Mouse (Mus musculus) forebrain, embryonic 15.5 days (tissue): ENCODE data around the gene Lgr5. TPM values are rescaled to one million over a fixed set of nuclear protein-coding genes. Genes with fewer than 3 reads are reported as not detected.
A peak's percentile ranks its signal among the peaks of the same experiment; 100 is the strongest.

Experiments
- ATAC-seq: fragments of 200-750 bp; cut with Nextera tagmentation; replicated peaks from 2 replicates; pipeline ENCODE4 v1.8.0; 2017; ENCODE audit warnings: mild to moderate bottlenecking, moderate TSS enrichment, moderate library complexity
- H3K27ac ChIP-seq: fragments of 300-500 bp; sonication (generic); replicated peaks from 2 replicates; pipeline ENCODE4 v1.5.1; 2015; ENCODE audit warnings: mild to moderate bottlenecking, inconsistent platforms
- H3K27me3 ChIP-seq: fragments of 300-500 bp; sonication (generic); 2 replicates; pipeline ENCODE4 v1.6.1; 2015; ENCODE audit warnings: inconsistent platforms
- H3K36me3 ChIP-seq: fragments of 300-500 bp; sonication (generic); 2 replicates; pipeline ENCODE4 v1.6.1; 2015; ENCODE audit warnings: mild to moderate bottlenecking, inconsistent platforms
- H3K4me1 ChIP-seq: fragments of 300-500 bp; sonication (generic); 2 replicates; pipeline ENCODE4 v1.6.1; 2015; ENCODE audit warnings: inconsistent platforms
- H3K4me2 ChIP-seq: fragments of 300-500 bp; sonication (generic); replicated peaks from 2 replicates; pipeline ENCODE4 v1.6.1; 2015; ENCODE audit warnings: mild to moderate bottlenecking, inconsistent platforms
- H3K4me3 ChIP-seq: fragments of 300-500 bp; sonication (generic); 2 replicates; pipeline ENCODE4 v1.5.1; 2015; ENCODE audit warnings: mild to moderate bottlenecking, inconsistent platforms
- H3K9ac ChIP-seq: fragments of 300-500 bp; sonication (generic); replicated peaks from 2 replicates; pipeline ENCODE4 v1.6.1; 2015; ENCODE audit warnings: mild to moderate bottlenecking, inconsistent platforms
- H3K9me3 ChIP-seq: fragments of 300-500 bp; sonication (generic); 2 replicates; pipeline ENCODE4 v1.6.1; 2016; ENCODE audit warnings: inconsistent platforms
- WGBS: fragments of 180-500 bp; shearing (Covaris S2); methylation state at CpG from one replicate; pipeline ENCODE4 v1.1.7; 2015; ENCODE audit warnings: mixed read lengths; 5-methylcytosine and 5-hydroxymethylcytosine counted together
- polyA plus RNA-seq: library from polyadenylated mRNA; unstranded; fragments of >200 nt; fragmentation: Nextera tagmentation; extraction: Ambion mirVana; gene quantifications from 2 replicates; pipeline ENCODE4 v1.2.1, GENCODE M21; 2015

The Lgr5 gene
- polyA plus RNA-seq, 1 experiment from 2014 or later: 0.39 TPM

GRCm38 (mm10) chr10:115528892-115529291 is 58.7 kb downstream of the Lgr5 start:
- Histone ChIP-seq H3K27ac (no peak overlapping the region), H3K36me3 (no peaks in the 10 kb centered on the region), H3K4me1 (no peaks in the 10 kb centered on the region), H3K9me3 (no peaks in the 10 kb centered on the region), H3K27me3 (no peaks in the 10 kb centered on the region), H3K4me2 (no peak overlapping the region), H3K4me3 (no peak overlapping the region), H3K9ac (no peak overlapping the region)
- 76% methylated on average over 4 of the region's 4 CpGs for WGBS
- ATAC-seq: no peak

DNA sequence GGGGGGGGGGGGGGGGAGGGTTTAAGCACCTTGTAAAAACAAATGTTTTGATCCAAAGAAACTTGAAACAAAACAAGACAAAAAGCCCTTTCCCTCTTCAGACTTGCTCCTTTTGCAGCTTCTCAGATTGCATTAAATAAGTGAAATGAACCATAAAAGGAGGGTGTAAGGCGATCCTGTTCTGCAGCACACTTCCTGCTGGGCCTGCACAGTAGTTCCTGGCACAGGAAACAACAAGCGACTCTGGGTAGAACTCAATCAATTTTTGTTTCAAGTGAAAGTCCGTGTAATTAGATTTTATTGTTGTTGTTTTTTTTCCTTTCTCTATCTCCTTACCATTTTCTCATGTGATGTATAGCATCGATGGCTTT is 66.5 kb downstream of the Lgr5 start:
- WGBS: 4% methylated on average over 4 of the region's 4 CpGs
- peaks cover 32% of the 10 kb centered on the region for H3K27me3 ChIP-seq
- ATAC-seq: no peak
- no peak overlapping the region for H3K9ac ChIP-seq
- no peaks in the 10 kb centered on the region for H3K9me3 ChIP-seq
- no peaks in the 10 kb centered on the region for H3K36me3 ChIP-seq
- no peak overlapping the region for H3K27ac ChIP-seq
- no peak overlapping the region for H3K4me3 ChIP-seq
- no peaks in the 10 kb centered on the region for H3K4me1 ChIP-seq
- H3K4me2 ChIP-seq: no peak overlapping the region

DNA sequence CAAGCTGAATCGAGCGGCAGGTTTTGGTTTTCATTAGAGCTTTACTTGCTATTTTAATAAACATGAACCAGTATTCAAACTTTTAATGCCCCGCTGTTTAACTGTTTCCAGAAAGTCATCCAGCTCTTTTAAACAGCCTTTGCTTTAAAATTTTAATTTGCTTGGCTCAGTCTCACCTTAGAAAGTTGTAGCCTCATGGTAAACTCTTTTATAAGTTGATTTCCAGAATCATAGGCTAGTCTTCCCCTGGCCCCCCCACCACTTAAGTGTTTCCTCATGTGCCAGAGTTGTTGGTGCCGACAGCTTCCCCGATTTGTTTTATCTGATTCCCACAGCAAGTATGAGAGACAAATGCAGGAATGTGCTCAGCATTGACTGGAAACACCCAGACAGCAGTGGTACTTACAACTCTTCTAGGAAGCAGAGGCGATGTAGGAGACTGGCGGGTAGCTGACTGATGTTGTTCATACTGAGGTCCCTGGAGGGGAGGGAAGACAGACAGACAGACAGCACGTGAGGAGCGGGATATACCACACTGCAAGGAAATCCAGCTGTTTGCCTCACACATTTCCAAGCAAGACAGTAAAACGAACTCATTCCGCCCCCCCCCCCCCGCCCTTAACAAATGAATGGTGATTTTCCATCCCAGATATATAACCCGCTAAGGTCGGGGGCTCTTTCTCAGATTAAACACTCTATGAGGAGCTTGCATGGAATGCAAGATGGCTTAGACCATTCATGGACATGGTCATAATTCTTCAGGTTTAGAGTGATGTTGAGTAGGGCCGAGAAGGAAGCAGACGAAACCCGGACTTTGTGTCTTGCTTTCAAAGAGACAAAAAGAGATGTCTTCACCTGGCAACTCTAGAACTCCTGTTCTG is 67.1 kb downstream of the Lgr5 start:
- H3K27me3 ChIP-seq: peaks cover 32% of the 10 kb centered on the region
- H3K4me1 ChIP-seq: no peaks in the 10 kb centered on the region
- H3K4me2 ChIP-seq: no peak overlapping the region
- no peaks in the 10 kb centered on the region for H3K9me3 ChIP-seq
- H3K36me3 ChIP-seq: no peaks in the 10 kb centered on the region
- H3K4me3 ChIP-seq: no peak overlapping the region
- no peak overlapping the region for H3K27ac ChIP-seq
- 17% methylated on average over 17 of the region's 17 CpGs for WGBS
- no peak overlapping the region for H3K9ac ChIP-seq
- no peak for ATAC-seq

DNA sequence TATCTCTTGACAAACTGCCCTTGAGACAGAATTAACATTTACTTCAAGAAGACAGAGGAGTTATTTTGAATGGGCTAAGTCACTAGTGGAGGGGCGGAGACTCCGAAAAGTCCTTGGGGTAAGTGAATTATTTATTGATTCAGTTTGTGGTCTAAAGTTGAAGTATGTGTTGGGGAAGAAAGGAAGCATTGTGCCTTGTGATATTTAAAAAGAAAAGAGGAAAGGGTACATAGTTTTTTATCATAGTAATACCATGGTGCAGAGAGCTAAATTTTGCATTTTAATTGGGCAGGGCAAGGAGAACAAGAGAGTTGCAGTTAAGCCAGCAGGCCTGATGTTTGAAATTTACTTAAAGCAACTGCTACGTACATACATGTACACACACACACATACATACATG is 68.7 kb downstream of the Lgr5 start:
- H3K9me3 ChIP-seq: no peaks in the 10 kb centered on the region
- peaks cover 32% of the 10 kb centered on the region for H3K27me3 ChIP-seq
- WGBS: 82% methylated on average over 3 of the region's 3 CpGs
- no peak overlapping the region for H3K4me3 ChIP-seq
- H3K4me2 ChIP-seq: no peak overlapping the region
- H3K4me1 ChIP-seq: no peaks in the 10 kb centered on the region
- no peaks in the 10 kb centered on the region for H3K36me3 ChIP-seq
- no peak for ATAC-seq
- H3K9ac ChIP-seq: no peak overlapping the region
- H3K27ac ChIP-seq: no peak overlapping the region

DNA sequence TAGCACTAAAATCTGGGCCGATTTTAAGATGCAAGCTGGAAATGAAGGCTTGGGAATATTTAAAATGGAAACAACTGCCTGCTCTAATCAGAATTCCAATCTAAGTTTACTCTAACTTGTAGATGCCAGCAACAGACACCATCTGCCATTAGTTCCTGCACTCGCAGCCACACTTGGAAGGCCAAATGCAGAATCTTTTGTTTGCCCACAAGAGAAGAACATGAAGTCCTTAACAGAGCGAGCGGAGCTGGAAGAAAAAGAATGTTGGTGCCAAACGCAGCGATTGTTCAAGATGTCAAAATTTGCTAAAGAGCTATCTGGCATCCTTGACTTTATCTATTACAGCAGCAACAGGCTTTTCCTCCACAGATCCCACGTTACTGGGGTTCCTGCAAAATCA is 72.1 kb downstream of the Lgr5 start:
- Histone ChIP-seq H3K9me3 (no peaks in the 10 kb centered on the region), H3K4me3 (no peak overlapping the region), H3K4me2 (no peak overlapping the region), H3K27me3 (peaks cover 23% of the 10 kb centered on the region), H3K4me1 (no peaks in the 10 kb centered on the region), H3K9ac (no peak overlapping the region), H3K27ac (no peak overlapping the region), H3K36me3 (no peaks in the 10 kb centered on the region)
- ATAC-seq: no peak
- 81% methylated on average over 7 of the region's 7 CpGs for WGBS

DNA sequence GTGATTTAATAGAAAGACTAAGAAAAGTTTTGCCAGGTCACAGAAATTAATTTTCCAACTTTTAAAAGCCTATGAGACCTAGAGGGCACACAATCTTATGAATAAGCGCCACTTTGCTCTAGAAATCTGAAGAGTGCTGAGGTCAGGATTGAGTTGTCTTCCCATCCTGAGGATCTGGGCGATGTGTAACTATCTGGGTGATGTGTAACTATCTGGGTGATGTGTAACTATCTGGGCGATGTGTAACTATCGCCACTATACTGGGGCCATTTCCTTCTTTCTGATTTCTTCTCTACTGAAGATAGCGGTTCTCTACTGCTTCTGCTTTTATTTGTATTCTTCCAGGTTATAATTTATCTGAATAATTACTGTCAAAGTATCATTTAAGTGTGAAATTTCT is 76.6 kb downstream of the Lgr5 start:
- H3K9ac ChIP-seq: no peak overlapping the region
- no peak overlapping the region for H3K4me2 ChIP-seq
- no peaks in the 10 kb centered on the region for H3K27me3 ChIP-seq
- no peak overlapping the region for H3K4me3 ChIP-seq
- no peaks in the 10 kb centered on the region for H3K4me1 ChIP-seq
- 90% methylated on average over 5 of the region's 5 CpGs for WGBS
- no peaks in the 10 kb centered on the region for H3K36me3 ChIP-seq
- H3K9me3 ChIP-seq: no peaks in the 10 kb centered on the region
- no peak for ATAC-seq
- no peak overlapping the region for H3K27ac ChIP-seq

DNA sequence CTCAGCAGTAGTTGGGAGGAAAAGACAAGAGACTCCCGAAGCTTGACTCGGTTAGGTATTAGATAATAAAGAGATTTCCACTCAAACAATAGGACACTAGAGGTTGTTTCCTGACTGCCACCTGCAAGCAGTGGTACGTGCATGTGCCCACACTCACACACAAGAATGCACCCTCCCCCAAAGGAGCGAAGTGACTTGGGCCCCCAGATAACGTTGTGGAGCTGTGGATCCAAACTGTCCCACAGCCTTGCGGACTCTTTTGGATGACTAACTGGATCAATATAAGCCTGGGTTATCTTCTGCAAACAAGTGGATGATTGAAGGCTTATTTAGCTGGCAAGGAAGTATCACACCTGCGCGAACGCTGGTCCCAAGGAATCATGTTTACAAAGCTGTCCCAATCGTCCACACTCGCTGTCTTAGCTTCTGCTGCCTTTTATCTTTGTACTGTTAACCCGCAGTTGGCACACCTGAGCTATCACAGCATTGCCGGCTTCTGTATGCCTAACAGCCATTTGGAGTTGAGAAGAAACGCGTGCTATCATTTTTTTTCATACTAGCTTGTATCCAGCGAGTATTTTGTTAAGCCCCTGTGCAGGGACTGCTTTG is 81.8 kb downstream of the Lgr5 start:
- no peaks in the 10 kb centered on the region for H3K27me3 ChIP-seq
- H3K4me2 ChIP-seq: no peak overlapping the region
- H3K9me3 ChIP-seq: no peaks in the 10 kb centered on the region
- WGBS: 93% methylated on average over 16 of the region's 16 CpGs
- ATAC-seq: no peak
- H3K27ac ChIP-seq: no peak overlapping the region
- H3K9ac ChIP-seq: no peak overlapping the region
- no peaks in the 10 kb centered on the region for H3K4me1 ChIP-seq
- H3K36me3 ChIP-seq: no peaks in the 10 kb centered on the region
- H3K4me3 ChIP-seq: no peak overlapping the region

DNA sequence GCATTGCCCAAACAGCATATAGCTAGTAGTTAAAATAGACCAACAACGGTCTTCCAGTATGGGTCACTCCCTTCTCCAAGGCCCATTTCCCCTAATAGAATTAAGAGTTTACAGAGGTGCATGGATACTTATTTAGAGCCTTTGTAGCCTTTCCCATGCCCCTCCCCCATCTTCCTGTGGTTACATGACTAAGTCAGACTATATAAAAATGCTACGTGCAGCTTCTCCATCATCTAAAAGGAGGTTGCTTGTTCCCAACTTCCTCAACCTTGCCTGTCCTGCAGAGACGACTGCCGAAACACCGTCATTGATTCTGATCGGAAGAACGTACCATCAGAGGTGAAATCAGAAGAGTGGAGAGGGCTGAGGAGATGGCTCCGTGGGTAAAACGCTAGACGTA is 82.4 kb downstream of the Lgr5 start:
- WGBS: 92% methylated on average over 10 of the region's 10 CpGs
- Histone ChIP-seq H3K36me3 (no peaks in the 10 kb centered on the region), H3K4me2 (no peak overlapping the region), H3K4me3 (no peak overlapping the region), H3K27ac (no peak overlapping the region), H3K4me1 (no peaks in the 10 kb centered on the region), H3K27me3 (no peaks in the 10 kb centered on the region), H3K9me3 (no peaks in the 10 kb centered on the region), H3K9ac (no peak overlapping the region)
- no peak for ATAC-seq

DNA sequence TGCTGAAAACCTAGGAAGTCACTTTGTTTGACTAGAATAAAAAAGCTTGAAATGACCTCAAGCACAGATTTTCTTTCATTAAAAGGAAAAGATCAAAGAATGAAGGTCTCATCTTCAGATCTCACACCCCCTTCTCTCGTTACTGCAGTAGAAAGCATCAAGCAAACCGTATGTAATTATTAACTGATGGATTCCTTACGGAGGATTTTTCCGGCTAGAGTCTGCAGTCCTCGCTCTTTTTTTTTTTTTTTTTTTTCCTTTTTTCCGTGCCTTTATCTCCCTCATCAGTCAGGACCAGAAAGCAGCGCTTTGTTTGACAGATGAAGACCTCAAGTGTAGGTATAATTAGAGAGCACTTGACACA is 93.8 kb downstream of the Lgr5 start:
- Histone ChIP-seq H3K27me3 (peaks cover 3% of the 10 kb centered on the region; the same call in 1 of the 2 replicates), H3K4me2 (peak overlapping the region; percentile 14; the same call in 1 of the 2 replicates), H3K36me3 (no peaks in the 10 kb centered on the region), H3K27ac (no peak overlapping the region), H3K4me3 (no peak overlapping the region), H3K4me1 (no peaks in the 10 kb centered on the region), H3K9me3 (no peaks in the 10 kb centered on the region), H3K9ac (no peak overlapping the region)
- no peak for ATAC-seq
- WGBS: 13% methylated on average over 7 of the region's 7 CpGs

DNA sequence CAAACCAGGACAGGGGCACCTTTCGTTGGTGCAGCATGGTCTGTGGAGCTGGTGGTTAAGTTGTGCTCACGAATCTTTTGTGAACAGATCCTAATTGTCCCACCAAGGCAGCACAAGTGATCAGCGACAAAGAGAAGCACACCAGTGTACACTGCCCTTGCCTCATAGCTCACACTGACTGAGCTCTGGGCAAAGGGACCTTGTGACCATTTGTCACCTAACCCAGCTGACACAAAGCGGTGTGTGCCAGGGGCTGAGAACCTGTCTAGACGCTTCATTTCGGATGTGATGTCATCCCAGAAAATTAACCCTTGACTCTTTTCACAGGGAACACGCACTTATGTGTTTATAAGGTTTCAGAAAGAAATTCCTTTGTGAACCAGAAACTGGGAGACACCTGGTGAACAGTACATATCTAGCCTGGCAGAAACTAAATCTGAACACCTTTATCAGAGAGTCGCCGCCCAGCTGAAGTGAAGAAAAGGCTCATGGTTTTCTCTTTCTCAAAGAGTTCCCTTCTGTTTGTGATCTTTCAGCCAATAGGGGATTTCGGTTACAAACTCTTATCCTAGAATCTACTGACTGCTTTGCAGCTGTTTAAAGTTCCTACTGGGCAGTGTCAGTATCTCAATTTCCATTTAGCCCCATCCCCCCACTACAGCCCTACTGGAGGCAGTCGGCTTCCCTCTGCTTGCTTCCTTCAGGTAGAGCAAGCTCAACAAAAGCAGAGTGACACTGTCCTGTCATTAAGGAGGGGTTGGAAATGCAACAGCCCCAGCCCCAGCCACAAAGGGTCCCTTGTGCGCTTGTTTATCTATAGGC is 94.4 kb downstream of the Lgr5 start:
- no peaks in the 10 kb centered on the region for H3K9me3 ChIP-seq
- H3K27ac ChIP-seq: no peak overlapping the region
- H3K4me2 ChIP-seq: peak overlapping the region; percentile 14; the same call in 1 of the 2 replicates
- 46% methylated on average over 12 of the region's 12 CpGs for WGBS
- no peak overlapping the region for H3K4me3 ChIP-seq
- H3K4me1 ChIP-seq: no peaks in the 10 kb centered on the region
- ATAC-seq: no peak
- no peaks in the 10 kb centered on the region for H3K36me3 ChIP-seq
- peaks cover 3% of the 10 kb centered on the region; the same call in 1 of the 2 replicates for H3K27me3 ChIP-seq
- no peak overlapping the region for H3K9ac ChIP-seq

DNA sequence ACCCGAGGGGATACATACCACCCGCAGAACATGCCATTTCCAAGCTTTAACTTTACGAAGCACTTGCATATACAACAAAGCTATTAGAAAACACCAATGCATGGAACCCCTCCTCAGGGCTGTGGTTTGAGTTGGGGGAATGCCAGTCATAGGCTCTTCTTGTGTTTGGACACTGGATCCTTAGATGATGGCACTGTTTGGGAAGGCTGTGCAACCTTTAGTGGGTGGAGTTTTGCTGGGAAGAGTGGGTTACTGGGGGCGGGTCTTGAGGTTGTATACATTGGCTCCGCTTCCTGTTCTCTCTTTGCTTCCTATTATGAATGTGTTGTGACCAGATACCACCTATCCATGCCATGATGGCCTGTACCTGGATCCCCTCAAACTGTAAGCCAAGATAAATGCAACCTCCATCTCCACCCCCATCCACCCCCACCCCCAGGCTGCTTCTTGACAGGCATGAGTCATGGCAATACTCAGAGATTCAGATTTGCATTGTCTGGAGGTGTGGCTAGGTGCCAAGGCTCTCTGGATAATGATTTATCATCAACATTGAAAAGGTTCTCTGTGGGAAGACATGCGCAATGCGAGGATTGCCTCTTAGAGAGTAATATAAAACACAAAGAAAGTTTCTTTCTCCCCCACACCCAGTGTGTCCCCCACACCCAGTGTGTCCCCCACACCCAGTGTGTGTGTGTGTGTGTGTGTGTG is 95.6 kb downstream of the Lgr5 start:
- WGBS: 94% methylated on average over 7 of the region's 7 CpGs
- no peak for ATAC-seq
- no peak overlapping the region for H3K4me2 ChIP-seq

GRCm38 (mm10) chr10:115485602-115486001 is 102.0 kb downstream of the Lgr5 start:
- Histone ChIP-seq H3K36me3 (no peaks in the 10 kb centered on the region), H3K27ac (no peak overlapping the region), H3K9ac (no peak overlapping the region), H3K4me1 (no peaks in the 10 kb centered on the region), H3K4me2 (no peak overlapping the region), H3K4me3 (no peak overlapping the region), H3K27me3 (peaks cover 13% of the 10 kb centered on the region), H3K9me3 (no peaks in the 10 kb centered on the region)
- ATAC-seq: no peak
- WGBS: 79% methylated on average over 2 of the region's 2 CpGs

More for the DNA sequence above, 95.6 kb downstream of the Lgr5 start:
- Histone ChIP-seq H3K27me3 (peaks cover 3% of the 10 kb centered on the region; the same call in 1 of the 2 replicates), H3K9ac (no peak overlapping the region), H3K9me3 (no peaks in the 10 kb centered on the region), H3K4me1 (no peaks in the 10 kb centered on the region), H3K27ac (no peak overlapping the region), H3K4me3 (no peak overlapping the region), H3K36me3 (no peaks in the 10 kb centered on the region)
